Mouse (Mus musculus) liver (tissue): Measurements from ENCODE around the gene Trf.
"Not testable (repeated sequence)": the region's sequence is repeated elsewhere in the genome, so short reads cannot be mapped to it uniquely, and the experiment has no call there.

Experiments
- DNase-seq: peaks from one replicate; pipeline ENCODE4 v3.0.0-alpha.2; 2020; ENCODE audit warnings: mixed read lengths

Trf gene

GRCm38 (mm10) chr9:103214281-103214680, 16.0 kb downstream of the Trf start:
- no peak for DNase-seq

- no peak for DNase-seq
These were observed 16.6 kb downstream of the Trf start for GRCm38 (mm10) chr9:103213631-103214030.

DNA sequence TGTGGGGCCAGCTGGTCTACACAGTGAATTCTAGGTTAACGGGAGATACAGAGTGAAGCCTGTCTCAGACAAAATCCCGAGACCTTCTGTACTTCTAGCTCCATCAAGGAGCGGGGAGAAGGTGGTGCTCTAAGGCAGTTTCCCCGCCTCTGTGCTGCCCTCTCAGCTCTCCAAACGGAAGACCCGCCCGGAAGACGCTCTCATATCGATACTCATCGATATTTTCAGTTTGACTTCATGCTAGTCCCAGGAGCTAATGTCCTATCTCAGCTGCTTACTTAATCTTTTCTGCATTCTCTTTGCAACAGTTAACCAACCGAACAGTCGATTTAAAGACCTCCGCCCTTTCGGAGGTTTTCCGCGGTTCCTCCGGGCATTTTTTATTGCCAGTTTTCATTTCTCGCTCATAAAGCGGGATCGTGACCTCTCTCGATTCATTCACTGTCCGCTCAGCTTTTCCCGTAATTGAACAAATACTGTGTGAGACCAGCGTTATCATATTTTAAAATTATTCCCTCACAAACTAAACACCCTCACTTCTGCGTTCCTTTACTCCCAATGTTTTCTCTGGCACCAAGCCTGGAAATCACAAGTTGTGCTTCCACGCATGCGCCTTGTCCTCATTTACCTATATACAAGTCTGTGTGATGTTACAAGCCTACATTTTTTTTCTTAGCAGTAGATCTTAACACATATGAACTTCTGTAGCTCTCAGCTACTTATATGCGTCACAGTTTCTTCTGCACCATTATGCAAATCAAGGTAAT, 17.4 kb downstream of the Trf start:
- no peak for DNase-seq

- no peak for DNase-seq
These were observed 21.3 kb downstream of the Trf start for GRCm38 (mm10) chr9:103208802-103209423.

DNA sequence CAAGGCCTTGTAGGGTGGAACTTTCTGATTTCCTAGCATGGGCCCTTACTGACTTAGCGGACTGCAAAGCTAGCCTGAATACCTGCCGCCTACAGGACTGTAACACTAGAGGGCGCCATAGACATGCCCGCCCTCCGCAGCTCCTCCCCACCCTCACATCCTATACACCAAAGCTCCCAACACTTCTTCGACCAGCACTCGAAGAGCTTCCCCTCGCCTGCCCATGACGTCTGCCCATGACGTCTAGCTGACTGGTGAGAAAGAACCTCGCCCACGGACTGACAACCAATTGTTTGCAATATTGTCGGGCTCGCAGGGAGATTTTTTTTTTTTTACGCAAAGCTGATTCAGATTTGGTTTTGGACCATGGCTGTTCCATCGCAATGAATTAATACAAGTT, 22.4 kb downstream of the Trf start:
- peak; percentile 78 for DNase-seq

DNA sequence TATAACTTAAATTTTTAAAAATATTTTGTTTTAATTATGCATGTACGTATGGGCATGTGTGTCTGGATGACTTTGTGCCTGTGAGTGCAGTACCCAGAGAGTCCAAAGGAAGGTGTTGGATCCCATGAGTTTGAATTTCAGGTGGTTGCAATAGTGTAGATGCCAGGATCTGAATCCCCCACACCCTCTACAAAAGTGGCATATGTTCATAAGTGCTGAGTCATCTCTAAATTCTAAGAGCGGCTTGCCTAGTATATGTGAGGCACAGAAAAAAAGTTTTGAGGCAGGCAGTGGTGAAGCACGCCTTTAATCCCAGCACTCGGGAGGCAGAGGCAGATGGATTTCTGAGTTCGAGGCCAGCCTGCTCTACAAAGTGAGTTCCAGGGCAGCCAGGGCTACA, 24.5 kb downstream of the Trf start:
- DNase-seq, result no peak

DNA sequence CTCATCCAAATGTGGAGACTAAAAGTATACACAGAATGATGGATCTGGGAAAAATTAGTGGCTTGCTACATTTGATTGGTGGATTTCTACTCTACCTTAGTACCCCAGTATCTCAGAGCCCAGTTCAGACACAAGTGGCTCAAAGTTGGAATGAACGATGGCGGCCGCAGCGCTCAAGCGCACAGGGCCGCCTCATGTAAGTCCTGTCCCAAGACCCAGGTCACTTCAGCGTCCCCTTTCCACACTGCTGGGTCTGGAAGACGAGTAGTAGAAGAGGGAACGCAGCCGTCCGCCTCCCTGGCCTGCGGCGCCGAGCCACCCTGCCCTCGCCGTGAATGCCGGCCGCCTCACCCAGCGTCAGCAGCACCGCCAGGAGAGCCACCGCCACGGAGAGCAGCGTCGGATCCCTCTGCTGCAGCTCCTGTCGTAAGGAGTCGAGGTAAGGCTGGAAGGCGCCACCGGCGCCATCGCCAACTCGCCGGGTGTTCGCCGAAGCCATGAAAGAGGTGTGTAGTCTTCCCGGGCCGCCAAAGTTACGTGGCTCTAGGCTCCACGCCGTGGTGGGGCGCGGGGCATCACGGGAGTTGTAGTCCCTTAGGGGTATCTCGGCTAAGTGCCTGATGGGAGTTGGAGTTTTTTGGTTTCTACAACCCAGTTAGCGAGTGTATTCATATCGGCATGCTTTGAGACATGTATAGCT, 28.5 kb downstream of the Trf start, which contains the start of gene Srprb:
Gene Srprb (minus strand): TSS at position 577 of the 700 bp plus-strand sequence.
- peak; percentile 92 for DNase-seq

- no peak for DNase-seq
These were observed 41.8 kb downstream of the Trf start for GRCm38 (mm10) chr9:103188416-103188815.

DNA sequence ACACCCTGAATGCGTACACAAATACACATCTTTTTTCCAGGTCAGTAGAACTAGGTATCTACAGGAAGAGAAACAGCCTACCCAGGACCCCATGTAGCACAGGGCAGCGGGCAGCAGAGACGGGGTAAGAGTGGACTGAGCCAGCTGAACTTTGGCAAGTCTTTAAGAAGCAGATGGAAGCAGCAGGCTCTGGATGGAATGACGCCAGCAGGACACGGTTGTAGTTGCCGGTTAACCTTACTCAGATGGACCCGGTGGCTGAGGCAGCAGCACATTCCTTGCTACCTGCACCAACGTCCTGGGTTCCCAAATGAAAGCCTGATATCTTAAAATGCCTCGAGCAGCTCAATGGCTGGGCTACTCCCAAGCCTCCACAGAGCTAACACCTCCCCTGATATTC, 43.5 kb downstream of the Trf start:
- no peak for DNase-seq

DNA sequence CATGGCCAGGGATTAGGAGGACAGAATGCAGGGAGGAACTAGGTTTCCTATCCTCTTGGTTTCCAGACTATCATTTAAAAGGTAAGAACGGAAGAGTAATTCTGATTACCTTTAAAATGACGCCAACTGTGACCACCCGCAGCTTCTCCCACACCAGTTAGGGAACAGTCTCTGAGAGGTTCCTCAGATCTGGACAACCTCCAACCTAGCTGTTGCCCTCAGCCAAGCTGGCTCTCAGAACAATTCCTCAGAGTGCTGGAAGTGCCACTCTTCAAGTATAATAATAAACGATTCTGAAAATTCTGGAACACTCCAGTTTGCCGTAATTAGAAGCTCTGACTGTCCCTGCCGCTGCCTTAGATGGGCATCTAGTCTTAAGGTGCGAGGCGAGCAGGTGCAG, 44.3 kb downstream of the Trf start:
- no peak for DNase-seq

GRCm38 (mm10) chr9:103184855-103185254, 45.4 kb downstream of the Trf start:
- no peak for DNase-seq

DNA sequence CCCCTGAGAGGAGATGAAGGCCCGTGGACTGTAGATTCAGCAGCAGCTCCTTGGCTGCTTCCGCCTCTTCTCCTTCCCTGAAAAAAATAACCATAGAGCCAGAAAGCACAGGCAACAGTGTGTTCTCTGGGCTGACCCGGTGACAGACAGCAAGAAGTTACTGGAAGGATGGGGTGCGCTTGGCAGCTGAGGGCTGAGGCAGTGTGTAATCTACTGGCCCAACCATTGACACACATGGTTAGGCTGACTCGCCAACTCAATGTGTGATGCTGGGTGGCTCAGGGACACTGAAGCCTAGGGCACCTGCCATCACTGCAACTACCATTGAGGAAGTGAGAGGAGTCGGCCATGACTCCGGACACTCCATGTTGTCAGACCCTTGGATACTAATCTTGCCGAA, 48.4 kb downstream of the Trf start:
- no peak for DNase-seq

DNA sequence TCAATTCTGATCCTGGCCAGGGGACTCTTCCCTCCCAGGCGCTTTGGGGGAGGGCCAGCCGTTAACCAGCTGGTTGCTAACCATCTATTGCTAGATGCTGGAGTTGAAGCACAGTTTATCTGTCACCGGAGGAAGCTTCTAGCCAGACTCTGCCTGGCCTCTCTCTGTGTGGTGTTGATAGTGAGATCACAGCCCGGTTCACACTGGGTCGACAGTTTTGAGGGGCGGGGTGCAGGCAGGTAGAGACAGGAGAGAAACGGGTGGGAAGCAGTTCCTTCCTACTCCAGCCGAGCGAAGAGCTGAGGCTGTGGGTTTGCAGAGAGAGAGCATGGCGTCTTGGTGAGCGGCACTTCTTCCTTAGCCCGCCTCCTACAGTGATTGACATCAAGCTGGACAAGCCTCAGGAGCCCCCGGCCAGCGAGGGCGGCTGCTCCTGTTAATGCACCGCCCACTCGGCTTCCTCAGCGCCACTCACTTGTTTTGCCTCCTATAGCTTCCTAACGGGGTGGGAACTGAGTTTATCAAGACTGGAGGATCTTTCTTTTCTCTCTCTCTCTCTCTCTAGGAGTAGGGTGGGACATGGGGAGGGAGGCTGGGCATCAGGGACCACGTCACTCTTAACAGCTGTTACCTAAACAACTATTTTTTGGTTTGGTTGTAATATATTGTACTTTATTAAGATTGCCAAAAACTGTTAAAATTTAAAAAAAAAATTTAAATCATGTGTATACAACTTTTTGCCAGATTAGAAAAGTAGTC, 49.3 kb downstream of the Trf start:
- DNase-seq, result peak; percentile 82

- peak; percentile 30 for DNase-seq
These were observed 49.9 kb downstream of the Trf start for GRCm38 (mm10) chr9:103180303-103180702.

GRCm38 (mm10) chr9:103175692-103176091, 54.6 kb downstream of the Trf start:
- DNase-seq, result no peak

DNA sequence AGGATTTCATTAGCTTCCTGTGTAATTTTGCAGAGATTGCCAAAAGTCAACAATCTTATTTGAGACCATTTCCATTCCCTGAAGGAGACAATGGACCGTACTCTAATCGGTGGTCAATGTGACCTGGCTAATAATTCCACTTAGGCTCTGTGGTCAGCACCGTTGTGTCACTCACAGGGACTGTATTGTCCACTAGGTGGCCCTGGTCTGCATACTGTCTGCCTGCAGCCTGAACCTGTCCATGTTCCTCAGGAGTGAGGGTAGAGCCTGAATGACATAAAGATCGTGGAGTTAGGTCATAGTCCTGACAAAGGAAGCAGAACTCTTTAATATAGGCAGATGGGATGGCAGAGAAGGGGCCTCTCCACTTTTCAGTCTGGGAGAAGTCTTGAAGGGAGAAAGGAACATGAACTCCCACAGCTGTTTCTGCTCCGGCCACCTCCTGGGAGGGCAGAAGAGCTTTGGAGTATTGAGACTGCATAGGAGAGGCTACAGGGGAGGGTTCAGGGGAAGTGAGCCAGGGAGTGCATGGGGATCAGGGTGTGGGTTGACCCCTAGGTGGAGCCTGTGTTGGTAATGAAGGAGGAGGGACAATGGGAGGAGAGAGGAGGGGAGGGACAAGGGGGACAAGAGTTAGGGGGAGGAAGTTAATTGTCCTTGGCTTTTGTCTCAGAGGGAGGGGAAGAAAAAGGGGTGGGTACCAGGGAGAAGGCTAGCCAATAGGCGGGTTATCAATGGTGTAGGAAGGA, 55.3 kb downstream of the Trf start:
- peak; percentile 34 for DNase-seq

DNA sequence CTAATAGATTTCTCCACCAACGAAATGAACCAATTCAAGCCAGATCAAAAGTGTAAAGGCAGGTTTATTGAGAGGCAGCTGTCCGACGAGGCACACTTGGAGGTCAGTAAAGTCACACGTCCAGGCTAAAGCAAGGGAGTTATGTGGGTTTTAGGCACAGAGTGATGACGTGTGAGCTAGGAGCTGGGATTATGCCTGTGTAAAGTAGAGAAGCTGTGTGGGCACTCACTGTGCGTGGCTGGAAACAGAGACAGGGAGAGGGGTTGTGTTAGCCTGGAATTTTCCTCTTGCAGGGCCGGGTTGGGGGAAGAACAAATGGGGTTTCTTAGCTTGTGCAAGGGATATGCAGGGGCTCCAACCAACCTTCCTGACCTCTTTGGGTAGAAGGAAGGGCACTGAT, 61.5 kb downstream of the Trf start:
- DNase-seq, result no peak

- DNase-seq, result no peak
These were observed 62.2 kb downstream of the Trf start for GRCm38 (mm10) chr9:103168046-103168445.

GRCm38 (mm10) chr9:103163806-103164205, 66.4 kb downstream of the Trf start:
- no peak for DNase-seq

- not testable (repeated sequence) for DNase-seq
These were observed 75.1 kb downstream of the Trf start for GRCm38 (mm10) chr9:103155158-103155557.

GRCm38 (mm10) chr9:103154568-103154967, 75.7 kb downstream of the Trf start:
- no peak for DNase-seq
